Mouse (Mus musculus) midbrain, embryonic 12.5 days (tissue): ENCODE measurements at regions not wholly inside any gene's neighbourhood (a gene's known extent, or its start where the extent isn't known, plus 50 kb on each side); places are given as distances from the start of the nearest gene placed in this dataset.

Experiments
- ATAC-seq: fragments of 200-750 bp; cut with Nextera tagmentation; 2 replicates; pipeline ENCODE4 v1.8.0; 2017; ENCODE audit warnings: low read depth, moderate TSS enrichment, moderate library complexity; ENCODE audit not compliant: low FRiP score
- H3K27ac ChIP-seq: fragments of 300-500 bp; sonication (generic); replicated peaks from 2 replicates; pipeline ENCODE4 v1.5.1; 2016; ENCODE audit warnings: mild to moderate bottlenecking
- H3K27me3 ChIP-seq: fragments of 300-500 bp; sonication (generic); 2 replicates; pipeline ENCODE4 v1.6.1; 2016; ENCODE audit warnings: mild to moderate bottlenecking
- H3K36me3 ChIP-seq: fragments of 300-500 bp; sonication (generic); 2 replicates; pipeline ENCODE4 v1.6.1; 2016
- H3K4me1 ChIP-seq: fragments of 300-500 bp; sonication (generic); 2 replicates; pipeline ENCODE4 v1.6.1; 2016
- H3K4me2 ChIP-seq: fragments of 300-500 bp; sonication (generic); replicated peaks from 2 replicates; pipeline ENCODE4 v1.6.1; 2016; ENCODE audit warnings: mild to moderate bottlenecking, moderate library complexity
- H3K4me3 ChIP-seq: fragments of 300-500 bp; sonication (generic); 2 replicates; pipeline ENCODE4 v1.5.1; 2016; ENCODE audit warnings: mild to moderate bottlenecking
- H3K9ac ChIP-seq: fragments of 300-500 bp; sonication (generic); replicated peaks from 2 replicates; pipeline ENCODE4 v1.6.1; 2016; ENCODE audit warnings: mild to moderate bottlenecking, moderate library complexity
- H3K9me3 ChIP-seq: fragments of 300-500 bp; sonication (generic); 2 replicates; pipeline ENCODE4 v1.6.1; 2016; ENCODE audit warnings: mild to moderate bottlenecking
- WGBS: fragments of 180-500 bp; shearing (Covaris S2); methylation state at CpG from one replicate; pipeline ENCODE4 v1.1.7; 2016; 5-methylcytosine and 5-hydroxymethylcytosine counted together

DNA sequence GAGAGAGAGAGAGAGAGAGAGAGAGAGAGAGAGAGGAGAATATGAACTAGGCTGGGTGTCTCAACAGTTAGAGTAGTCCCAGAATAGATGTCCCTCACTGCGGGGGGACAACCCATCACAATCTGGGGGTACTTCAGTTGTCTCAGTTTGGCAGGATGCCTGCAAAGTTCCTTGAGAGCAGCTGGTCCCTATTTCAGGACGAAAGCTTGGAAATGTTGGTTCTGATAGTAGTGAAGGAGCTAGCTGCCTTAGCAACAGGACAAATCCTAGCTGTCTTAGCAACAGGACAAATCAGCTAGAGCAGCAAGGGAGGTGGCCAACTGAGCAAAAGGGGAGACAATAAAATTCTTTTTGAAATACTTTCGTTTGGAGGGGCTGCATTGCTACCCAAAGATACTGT lies 139.9 kb upstream of the Frg1 start:
- H3K4me3 ChIP-seq: no peak overlapping the region
- no peak overlapping the region for H3K9ac ChIP-seq
- 72% methylated on average over 3 of the region's 3 CpGs for WGBS
- H3K9me3 ChIP-seq: no peaks in the 10 kb centered on the region
- H3K27me3 ChIP-seq: no peaks in the 10 kb centered on the region
- no peaks in the 10 kb centered on the region for H3K4me1 ChIP-seq
- no peak overlapping the region for H3K4me2 ChIP-seq
- H3K36me3 ChIP-seq: no peaks in the 10 kb centered on the region
- no peak overlapping the region for H3K27ac ChIP-seq
- no peak for ATAC-seq

- Histone ChIP-seq H3K4me1 (no peaks in the 10 kb centered on the region), H3K27me3 (no peaks in the 10 kb centered on the region), H3K27ac (no peak overlapping the region), H3K9ac (no peak overlapping the region), H3K9me3 (no peaks in the 10 kb centered on the region), H3K4me3 (no peak overlapping the region), H3K36me3 (no peaks in the 10 kb centered on the region), H3K4me2 (no peak overlapping the region)
- no peak for ATAC-seq
- 69% methylated on average over 8 of the region's 8 CpGs for WGBS
Observed at GRCm38 (mm10) chr8:41552747-41553534, 136.1 kb upstream of the Frg1 start.

DNA sequence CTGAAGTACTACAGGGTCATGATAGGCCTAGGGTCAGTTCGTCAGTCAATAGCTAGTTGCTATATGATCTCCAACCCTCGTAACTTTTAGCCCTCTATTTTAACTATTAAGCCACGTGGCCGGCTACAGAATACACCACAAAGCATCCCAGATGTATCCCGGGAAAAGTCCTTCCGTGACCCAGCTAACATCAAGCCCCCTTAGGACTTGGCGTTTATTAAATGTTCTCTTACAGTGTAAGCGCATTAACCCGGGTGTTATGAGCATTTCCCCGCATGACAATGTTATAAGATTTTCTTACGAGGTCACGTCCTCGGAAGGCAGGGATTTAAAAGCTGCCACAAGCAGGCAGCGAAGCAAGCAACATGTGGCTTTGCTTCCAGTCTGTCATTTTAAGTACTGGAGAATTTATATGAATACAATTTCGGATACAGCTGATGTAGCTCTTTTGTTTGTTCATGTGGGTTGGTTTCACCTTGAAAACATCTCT lies 135.1 kb upstream of the Frg1 start:
- 83% methylated on average over 15 of the region's 15 CpGs for WGBS
- no peaks in the 10 kb centered on the region for H3K9me3 ChIP-seq
- H3K9ac ChIP-seq: no peak overlapping the region
- ATAC-seq: no peak
- H3K4me1 ChIP-seq: no peaks in the 10 kb centered on the region
- no peak overlapping the region for H3K4me2 ChIP-seq
- H3K27ac ChIP-seq: no peak overlapping the region
- no peaks in the 10 kb centered on the region for H3K36me3 ChIP-seq
- H3K27me3 ChIP-seq: no peaks in the 10 kb centered on the region
- H3K4me3 ChIP-seq: no peak overlapping the region

DNA sequence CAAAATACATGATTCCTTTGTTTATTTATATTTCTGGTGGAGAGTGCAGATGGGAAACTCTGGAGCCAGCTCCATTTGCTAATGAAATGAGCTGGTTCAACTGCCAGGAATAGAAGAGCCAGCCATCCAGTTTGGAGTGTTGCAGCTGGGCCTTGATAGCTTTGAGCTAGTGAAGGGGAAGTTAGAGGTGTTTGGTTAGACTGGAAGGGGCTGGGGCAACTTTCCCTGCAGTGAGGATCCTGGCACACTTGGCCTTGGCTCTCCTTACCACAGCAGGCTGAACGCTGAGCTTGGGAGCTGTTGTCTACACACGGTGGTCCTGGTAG lies 133.2 kb upstream of the Frg1 start:
- Histone ChIP-seq H3K36me3 (no peaks in the 10 kb centered on the region), H3K4me3 (no peak overlapping the region), H3K4me1 (no peaks in the 10 kb centered on the region), H3K4me2 (no peak overlapping the region), H3K9me3 (no peaks in the 10 kb centered on the region), H3K27me3 (no peaks in the 10 kb centered on the region), H3K9ac (no peak overlapping the region), H3K27ac (no peak overlapping the region)
- ATAC-seq: no peak
- 84% methylated on average over 2 of the region's 2 CpGs for WGBS

- Histone ChIP-seq H3K27ac (no peak overlapping the region), H3K4me2 (no peak overlapping the region), H3K4me3 (no peak overlapping the region), H3K36me3 (no peaks in the 10 kb centered on the region), H3K9ac (no peak overlapping the region), H3K9me3 (no peaks in the 10 kb centered on the region), H3K4me1 (no peaks in the 10 kb centered on the region), H3K27me3 (no peaks in the 10 kb centered on the region)
- WGBS: 80% methylated on average over 25 of the region's 25 CpGs
- ATAC-seq: no peak
Observed at GRCm38 (mm10) chr8:41549220-41550094, 132.6 kb upstream of the Frg1 start.

DNA sequence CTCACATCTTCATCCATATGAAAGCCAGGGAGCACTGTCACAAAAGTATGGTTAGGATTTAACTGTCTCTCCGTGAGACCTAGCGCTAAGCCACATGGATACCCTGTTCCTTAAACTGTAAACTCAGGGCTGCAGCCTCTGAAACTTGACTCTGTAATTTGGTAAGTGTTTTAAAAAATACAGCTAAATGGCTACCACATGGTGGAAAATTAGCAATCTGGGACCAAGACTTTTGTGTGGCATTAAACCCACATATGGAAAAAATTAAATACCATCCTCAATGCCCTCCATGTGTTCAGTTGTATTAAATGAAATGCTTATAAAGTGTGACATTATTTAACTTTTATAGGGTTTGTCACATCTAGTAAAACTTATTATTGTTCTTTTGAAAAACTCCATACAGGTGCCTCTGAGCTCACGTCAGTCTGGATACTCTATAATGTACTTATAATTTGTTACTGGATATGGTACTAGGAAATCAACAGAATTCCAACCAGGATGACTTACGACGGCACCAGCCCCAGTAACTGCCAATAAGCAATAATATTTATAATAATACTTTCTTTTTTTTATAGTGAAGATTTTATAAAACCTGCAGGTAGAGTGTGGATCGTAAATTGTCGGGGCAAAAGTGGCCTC lies 131.0 kb upstream of the Frg1 start:
- H3K9ac ChIP-seq: no peak overlapping the region
- H3K4me3 ChIP-seq: no peak overlapping the region
- H3K4me2 ChIP-seq: no peak overlapping the region
- H3K9me3 ChIP-seq: no peaks in the 10 kb centered on the region
- H3K36me3 ChIP-seq: no peaks in the 10 kb centered on the region
- no peak for ATAC-seq
- no peak overlapping the region for H3K27ac ChIP-seq
- 86% methylated on average over 7 of the region's 7 CpGs for WGBS
- no peaks in the 10 kb centered on the region for H3K27me3 ChIP-seq
- H3K4me1 ChIP-seq: no peaks in the 10 kb centered on the region

GRCm38 (mm10) chr8:41532212-41532611 lies 115.3 kb upstream of the Frg1 start:
- Histone ChIP-seq H3K27ac (no peak overlapping the region), H3K36me3 (no peaks in the 10 kb centered on the region), H3K4me1 (no peaks in the 10 kb centered on the region), H3K9ac (no peak overlapping the region), H3K4me3 (no peak overlapping the region), H3K27me3 (no peaks in the 10 kb centered on the region), H3K9me3 (no peaks in the 10 kb centered on the region), H3K4me2 (no peak overlapping the region)
- WGBS: 86% methylated on average over 5 of the region's 5 CpGs
- ATAC-seq: no peak

DNA sequence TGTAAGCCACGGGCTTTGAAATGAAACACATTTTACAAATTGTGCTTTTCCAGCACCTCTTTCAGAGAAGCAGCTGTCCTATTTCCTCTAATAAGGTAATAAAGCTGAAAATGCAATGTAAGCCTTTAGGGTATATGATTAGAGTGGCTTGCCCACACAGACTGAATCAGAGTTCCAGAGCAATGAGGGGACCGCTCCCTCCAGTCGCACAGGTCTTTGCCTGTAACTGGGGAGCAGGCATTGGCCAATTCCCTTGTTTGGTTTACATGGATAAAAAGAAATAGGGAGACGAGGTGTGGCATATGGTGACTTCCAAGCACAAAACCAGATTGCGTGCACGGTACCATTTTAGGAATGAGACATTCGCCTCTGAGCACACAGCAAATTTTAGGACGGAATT lies 112.7 kb upstream of the Frg1 start:
- H3K27ac ChIP-seq: no peak overlapping the region
- H3K4me1 ChIP-seq: no peaks in the 10 kb centered on the region
- no peaks in the 10 kb centered on the region for H3K9me3 ChIP-seq
- H3K4me2 ChIP-seq: no peak overlapping the region
- ATAC-seq: no peak
- WGBS: 92% methylated on average over 8 of the region's 8 CpGs
- H3K36me3 ChIP-seq: no peaks in the 10 kb centered on the region
- H3K27me3 ChIP-seq: no peaks in the 10 kb centered on the region
- no peak overlapping the region for H3K4me3 ChIP-seq
- H3K9ac ChIP-seq: no peak overlapping the region

- 80% methylated on average over 7 of the region's 7 CpGs for WGBS
- H3K36me3 ChIP-seq: no peaks in the 10 kb centered on the region
- no peak overlapping the region for H3K4me2 ChIP-seq
- H3K4me3 ChIP-seq: no peak overlapping the region
- H3K4me1 ChIP-seq: no peaks in the 10 kb centered on the region
- no peaks in the 10 kb centered on the region for H3K27me3 ChIP-seq
- ATAC-seq: no peak
- no peak overlapping the region for H3K9ac ChIP-seq
- no peak overlapping the region for H3K27ac ChIP-seq
- no peaks in the 10 kb centered on the region for H3K9me3 ChIP-seq
Observed at GRCm38 (mm10) chr8:41526283-41526682, 109.4 kb upstream of the Frg1 start.

- no peak overlapping the region for H3K9ac ChIP-seq
- H3K27ac ChIP-seq: no peak overlapping the region
- WGBS: 86% methylated on average over 5 of the region's 5 CpGs
- no peaks in the 10 kb centered on the region for H3K4me1 ChIP-seq
- no peak overlapping the region for H3K4me2 ChIP-seq
- H3K9me3 ChIP-seq: no peaks in the 10 kb centered on the region
- no peak for ATAC-seq
- no peaks in the 10 kb centered on the region for H3K27me3 ChIP-seq
- no peak overlapping the region for H3K4me3 ChIP-seq
- no peaks in the 10 kb centered on the region for H3K36me3 ChIP-seq
Observed at GRCm38 (mm10) chr8:41485163-41485562, 68.3 kb upstream of the Frg1 start.

- Histone ChIP-seq H3K27ac (no peak overlapping the region), H3K4me3 (no peak overlapping the region), H3K4me2 (no peak overlapping the region), H3K4me1 (no peaks in the 10 kb centered on the region), H3K9me3 (no peaks in the 10 kb centered on the region), H3K9ac (no peak overlapping the region), H3K36me3 (no peaks in the 10 kb centered on the region), H3K27me3 (no peaks in the 10 kb centered on the region)
- no peak for ATAC-seq
- WGBS: 64% methylated on average over 3 of the region's 3 CpGs
Observed at GRCm38 (mm10) chr8:41483297-41483696, 66.4 kb upstream of the Frg1 start.
